Mouse (Mus musculus): Measurements from ENCODE around the gene Sema4b.

Gene Sema4b

GRCm38 (mm10) chr7:80268897-80269750, 82.5 kb downstream of the Sema4b start, which contains the start of gene Vps33b:
Gene Vps33b (plus strand): TSS chr7:80269649.
- peak; percentile 95 for DNase-seq (ENCODE audit: low read depth, low spot score)

GRCm38 (mm10) chr7:80269751-80270255, 83.2 kb downstream of the Sema4b start:
- DNase-seq (ENCODE audit: low read depth, low spot score), result no peak

GRCm38 (mm10) chr7:80273456-80273855, 86.8 kb downstream of the Sema4b start:
- no peak for DNase-seq (ENCODE audit: low read depth, low spot score)

Measured in CD4-positive helper T cell, adult 2 months (primary cell).